Mouse (Mus musculus) midbrain, embryonic 16.5 days (tissue): ENCODE measurements around the gene Gjb3. TPM values are rescaled to one million over a fixed set of nuclear protein-coding genes. Genes with fewer than 3 reads are reported as not detected.

Source experiments
- ATAC-seq: fragments of 200-750 bp; cut with Nextera tagmentation; 2 replicates; pipeline ENCODE4 v1.8.0; 2017; ENCODE audit warnings: moderate TSS enrichment
- H3K27ac ChIP-seq: fragments of 300-500 bp; sonication (generic); 2 replicates; pipeline ENCODE4 v1.5.1; 2014; ENCODE audit warnings: mild to moderate bottlenecking, low read length, mixed read lengths
- H3K27me3 ChIP-seq: fragments of 300-500 bp; sonication (generic); 2 replicates; pipeline ENCODE4 v1.6.1; 2014; ENCODE audit warnings: low read depth, low read length, mixed read lengths; ENCODE audit not compliant: control insufficient read depth, insufficient read depth
- H3K36me3 ChIP-seq: fragments of 300-500 bp; sonication (generic); 2 replicates; pipeline ENCODE4 v1.6.1; 2014; ENCODE audit warnings: mild to moderate bottlenecking, low read length, moderate library complexity, mixed read lengths; ENCODE audit not compliant: control insufficient read depth, insufficient read depth
- H3K4me1 ChIP-seq: fragments of 300-500 bp; sonication (generic); 2 replicates; pipeline ENCODE4 v1.6.1; 2014; ENCODE audit warnings: mild to moderate bottlenecking, low read length, mixed read lengths; ENCODE audit not compliant: control insufficient read depth, insufficient read depth
- H3K4me2 ChIP-seq: fragments of 300-500 bp; sonication (generic); 2 replicates; pipeline ENCODE4 v1.6.1; 2014; ENCODE audit warnings: mild to moderate bottlenecking, low read length, mixed read lengths
- H3K4me3 ChIP-seq: fragments of 300-500 bp; sonication (generic); 2 replicates; pipeline ENCODE4 v1.5.1; 2014; ENCODE audit warnings: low read depth, mild to moderate bottlenecking, low read length, moderate library complexity, mixed read lengths
- H3K9ac ChIP-seq: fragments of 300-500 bp; sonication (generic); 2 replicates; pipeline ENCODE4 v1.6.1; 2014; ENCODE audit warnings: low read depth, low read length, mixed read lengths
- H3K9me3 ChIP-seq: fragments of 300-500 bp; sonication (generic); replicated peaks from 2 replicates; pipeline ENCODE4 v1.6.1; 2014; ENCODE audit warnings: mild to moderate bottlenecking, low read length, mixed read lengths; ENCODE audit not compliant: control insufficient read depth, poor library complexity, severe bottlenecking
- whole genome bisulfite sequencing: fragments of 180-500 bp; shearing (Covaris S2); extraction: QIAGEN DNeasy Blood & Tissue Kit; methylation state at CpG from one replicate; pipeline ENCODE4 v1.1.7; 2014; 5-methylcytosine and 5-hydroxymethylcytosine counted together
- polyA plus RNA-seq: library from polyadenylated mRNA; unstranded; fragments of >200 nt; fragmentation: Nextera tagmentation; extraction: Ambion mirVana; gene quantifications from 2 replicates; pipeline ENCODE4 v1.2.1, GENCODE M21; 2015

The Gjb3 gene
- polyA plus RNA-seq, 1 experiment from 2014 or later = 0.55 TPM

- no peak overlapping the region for H3K4me3 ChIP-seq
- H3K9ac ChIP-seq = no peak overlapping the region
- H3K4me1 ChIP-seq = no peaks in the 10 kb centered on the region
- no peak for ATAC-seq
- H3K36me3 ChIP-seq = no peaks in the 10 kb centered on the region
- H3K9me3 ChIP-seq = no peaks in the 10 kb centered on the region
- H3K4me2 ChIP-seq = no peak overlapping the region
- WGBS = 60% methylated on average over 4 of the region's 4 CpGs
- no peaks in the 10 kb centered on the region for H3K27me3 ChIP-seq
- H3K27ac ChIP-seq = no peak overlapping the region
These were observed 19.1 kb upstream of the Gjb3 start for GRCm38 (mm10) chr4:127349560-127350300.

DNA sequence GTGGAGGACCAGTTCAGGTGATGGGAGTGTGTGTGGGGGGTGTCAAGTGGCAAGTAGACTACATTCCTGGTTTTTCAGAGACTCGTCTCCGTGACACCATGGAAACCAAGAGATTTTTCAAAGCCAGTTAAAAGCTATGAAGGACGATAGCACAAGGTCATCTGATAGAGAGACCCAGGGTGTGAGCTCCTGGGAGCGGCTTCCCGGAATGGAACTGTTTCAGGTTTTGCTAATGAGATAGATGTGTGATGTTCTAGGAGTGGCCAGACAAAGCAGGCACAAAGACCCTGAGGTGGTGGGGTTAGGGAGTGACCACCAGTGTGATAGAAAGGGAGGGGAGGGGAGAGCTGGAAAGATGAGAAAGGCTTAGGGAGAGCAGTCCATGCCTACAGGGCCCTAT, 14.4 kb upstream of the Gjb3 start:
- Histone ChIP-seq H3K4me3 (no peak overlapping the region), H3K4me1 (no peaks in the 10 kb centered on the region), H3K36me3 (no peaks in the 10 kb centered on the region), H3K27me3 (no peaks in the 10 kb centered on the region), H3K9me3 (no peaks in the 10 kb centered on the region), H3K27ac (no peak overlapping the region), H3K9ac (no peak overlapping the region), H3K4me2 (no peak overlapping the region)
- ATAC-seq = no peak
- 77% methylated on average over 5 of the region's 5 CpGs for WGBS

- no peaks in the 10 kb centered on the region for H3K36me3 ChIP-seq
- no peaks in the 10 kb centered on the region for H3K4me1 ChIP-seq
- H3K4me3 ChIP-seq = no peak overlapping the region
- no peaks in the 10 kb centered on the region for H3K9me3 ChIP-seq
- H3K27me3 ChIP-seq = no peaks in the 10 kb centered on the region
- no peak for ATAC-seq
- no peak overlapping the region for H3K9ac ChIP-seq
- H3K4me2 ChIP-seq = no peak overlapping the region
- 63% methylated on average over 6 of the region's 6 CpGs for WGBS
- no peak overlapping the region for H3K27ac ChIP-seq
These were observed 10.7 kb upstream of the Gjb3 start for GRCm38 (mm10) chr4:127341372-127341771.

GRCm38 (mm10) chr4:127337668-127338067, 7.0 kb upstream of the Gjb3 start:
- Histone ChIP-seq H3K4me1 (no peaks in the 10 kb centered on the region), H3K36me3 (no peaks in the 10 kb centered on the region), H3K9ac (no peak overlapping the region), H3K9me3 (no peaks in the 10 kb centered on the region), H3K4me3 (no peak overlapping the region), H3K4me2 (no peak overlapping the region), H3K27ac (no peak overlapping the region), H3K27me3 (no peaks in the 10 kb centered on the region)
- no peak for ATAC-seq
- 92% methylated on average over 5 of the region's 5 CpGs for WGBS

DNA sequence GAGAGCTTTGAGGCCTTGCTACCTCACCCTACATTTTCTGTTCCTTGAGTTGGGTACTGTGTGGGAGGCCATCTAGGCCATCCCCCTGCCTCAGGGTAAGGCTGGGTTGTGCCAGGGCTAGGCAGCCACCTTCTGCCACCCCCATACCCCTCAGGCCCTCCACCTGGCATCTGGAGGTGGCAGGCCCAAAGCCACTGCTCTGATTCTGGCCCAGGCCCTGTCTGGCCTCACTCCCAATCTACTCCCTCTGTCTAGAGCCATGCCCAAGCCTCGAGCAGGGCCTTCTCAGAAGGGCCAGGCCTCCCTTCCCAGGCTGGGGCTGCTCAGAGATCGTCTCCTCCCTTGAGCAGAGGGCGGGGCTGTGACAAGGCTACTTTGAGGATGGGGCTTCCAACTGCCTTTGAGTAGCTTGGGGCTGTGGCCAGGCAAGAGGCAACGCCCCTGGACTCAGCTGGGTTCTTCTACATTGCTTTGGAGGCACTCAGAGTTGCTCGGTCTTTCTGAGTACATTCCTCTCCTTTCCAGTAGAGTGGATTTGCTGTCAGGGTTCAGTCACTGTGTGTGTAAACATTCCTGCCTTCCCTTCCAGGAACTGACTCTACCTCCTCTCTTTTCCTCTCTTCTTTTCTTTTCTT, 4.3 kb upstream of the Gjb3 start:
- no peaks in the 10 kb centered on the region for H3K36me3 ChIP-seq
- no peaks in the 10 kb centered on the region for H3K9me3 ChIP-seq
- H3K4me2 ChIP-seq = no peak overlapping the region
- no peak overlapping the region for H3K9ac ChIP-seq
- ATAC-seq = no peak
- peaks cover 13% of the 10 kb centered on the region for H3K4me1 ChIP-seq
- no peak overlapping the region for H3K27ac ChIP-seq
- no peak overlapping the region for H3K4me3 ChIP-seq
- H3K27me3 ChIP-seq = peaks cover 17% of the 10 kb centered on the region
- WGBS = 47% methylated on average over 5 of the region's 5 CpGs

DNA sequence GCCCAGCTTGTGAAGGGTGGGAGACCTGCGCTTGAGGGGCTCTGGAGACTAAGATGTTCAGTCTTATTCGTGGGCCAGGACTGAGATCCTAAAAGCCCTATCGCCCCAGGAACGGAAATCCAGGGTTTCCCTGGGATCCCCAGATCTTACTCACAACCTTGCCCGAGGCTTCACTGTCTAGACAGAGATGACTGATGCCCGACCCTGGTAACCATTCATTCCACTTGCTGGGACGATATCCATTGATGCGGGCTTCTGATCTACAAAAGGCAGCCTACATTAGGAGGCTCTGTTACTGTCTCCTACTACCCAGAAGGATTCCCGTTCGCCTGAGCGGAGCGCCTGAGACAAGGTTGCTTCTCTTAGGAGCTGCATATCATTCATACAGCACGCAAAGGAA, 527 bp upstream of the Gjb3 start:
- no peak overlapping the region for H3K9ac ChIP-seq
- no peaks in the 10 kb centered on the region for H3K9me3 ChIP-seq
- peaks cover 17% of the 10 kb centered on the region for H3K4me1 ChIP-seq
- ATAC-seq = no peak
- no peak overlapping the region for H3K27ac ChIP-seq
- no peaks in the 10 kb centered on the region for H3K36me3 ChIP-seq
- H3K4me2 ChIP-seq = no peak overlapping the region; the same call in 1 of the 2 replicates
- H3K27me3 ChIP-seq = peaks cover 26% of the 10 kb centered on the region
- H3K4me3 ChIP-seq = no peak overlapping the region
- WGBS = 18% methylated on average over 13 of the region's 13 CpGs

DNA sequence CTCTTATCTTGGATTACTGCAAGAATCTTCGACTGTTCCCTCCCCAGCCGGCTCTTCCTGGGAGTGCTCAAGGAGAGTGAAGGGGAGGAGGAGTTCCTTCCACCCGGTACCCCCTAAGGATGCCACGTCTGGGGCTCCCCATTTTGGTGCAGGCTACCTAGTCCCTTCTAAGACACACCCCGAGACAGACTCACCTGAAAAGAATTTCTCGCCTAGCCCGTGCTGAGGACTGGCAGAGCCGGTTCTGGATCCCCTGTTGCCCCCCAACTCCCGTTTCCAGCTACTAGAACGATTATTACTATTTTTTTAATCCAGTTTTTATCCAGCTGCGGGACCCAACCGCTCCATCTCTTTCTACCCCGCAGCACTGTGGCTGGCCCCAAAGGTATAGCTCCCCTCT, 893 bp downstream of the Gjb3 start:
- peak overlapping the region; percentile 26; the same call in 1 of the 2 replicates for H3K4me3 ChIP-seq
- H3K9ac ChIP-seq = no peak overlapping the region
- no peaks in the 10 kb centered on the region for H3K36me3 ChIP-seq
- ATAC-seq = no peak
- H3K27me3 ChIP-seq = peaks cover 26% of the 10 kb centered on the region
- no peaks in the 10 kb centered on the region for H3K9me3 ChIP-seq
- 3% methylated on average over 13 of the region's 13 CpGs for WGBS
- H3K27ac ChIP-seq = no peak overlapping the region
- peak overlapping the region; percentile 46 for H3K4me2 ChIP-seq
- H3K4me1 ChIP-seq = peaks cover 17% of the 10 kb centered on the region

DNA sequence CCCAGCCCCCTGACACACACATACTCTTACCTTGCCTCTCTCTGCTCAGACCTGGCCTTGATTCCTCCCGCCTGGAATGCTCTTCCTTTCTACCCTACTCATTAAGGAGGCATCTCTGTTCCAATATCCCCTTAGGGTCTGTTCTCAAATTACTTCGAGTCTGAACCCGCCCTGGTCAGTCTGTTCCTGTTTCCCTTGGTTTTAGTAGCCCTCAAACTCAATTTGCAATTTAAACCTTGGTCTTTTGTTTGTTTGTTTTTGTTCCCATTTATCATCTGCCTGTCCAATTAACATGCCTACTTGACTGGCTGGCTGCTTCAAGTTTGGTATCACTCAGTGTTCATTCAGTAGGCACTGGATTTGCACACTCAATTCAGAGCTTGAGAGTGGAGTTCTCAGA, 1.6 kb downstream of the Gjb3 start:
- H3K4me3 ChIP-seq = no peak overlapping the region
- H3K27me3 ChIP-seq = peaks cover 26% of the 10 kb centered on the region
- no peaks in the 10 kb centered on the region for H3K36me3 ChIP-seq
- ATAC-seq = no peak
- 17% methylated on average over 3 of the region's 3 CpGs for WGBS
- no peaks in the 10 kb centered on the region for H3K9me3 ChIP-seq
- H3K27ac ChIP-seq = no peak overlapping the region
- no peak overlapping the region for H3K9ac ChIP-seq
- H3K4me2 ChIP-seq = no peak overlapping the region
- peaks cover 17% of the 10 kb centered on the region for H3K4me1 ChIP-seq

- Histone ChIP-seq H3K4me3 (no peak overlapping the region), H3K36me3 (no peaks in the 10 kb centered on the region), H3K4me1 (peaks cover 17% of the 10 kb centered on the region), H3K9me3 (no peaks in the 10 kb centered on the region), H3K4me2 (no peak overlapping the region), H3K9ac (no peak overlapping the region), H3K27me3 (peaks cover 26% of the 10 kb centered on the region), H3K27ac (no peak overlapping the region)
- no peak for ATAC-seq
- WGBS = 70% methylated on average over 7 of the region's 7 CpGs
These were observed 2.3 kb downstream of the Gjb3 start for GRCm38 (mm10) chr4:127328378-127328777.
